Mouse (Mus musculus) lung, adult 10 weeks (tissue): ENCODE measurements around the gene BC035947. TPM values are rescaled to one million over a fixed set of nuclear protein-coding genes. Genes with fewer than 3 reads are reported as not detected.

Experiments
- polyA plus RNA-seq: library from polyadenylated mRNA; stranded (reverse); fragments of 350-450 nt; fragmentation: Illumina TruSeq; extraction: RNeasy Lipid Tissue Mini Kit (QIAGEN cat#74804); gene quantifications from one replicate; pipeline ENCODE4 v1.2.3, GENCODE M21; 2014; ENCODE audit warnings: low read depth, low replicate concordance; ENCODE audit not compliant: insufficient read depth

Gene BC035947
- 0.10 TPM for polyA plus RNA-seq

DNA sequence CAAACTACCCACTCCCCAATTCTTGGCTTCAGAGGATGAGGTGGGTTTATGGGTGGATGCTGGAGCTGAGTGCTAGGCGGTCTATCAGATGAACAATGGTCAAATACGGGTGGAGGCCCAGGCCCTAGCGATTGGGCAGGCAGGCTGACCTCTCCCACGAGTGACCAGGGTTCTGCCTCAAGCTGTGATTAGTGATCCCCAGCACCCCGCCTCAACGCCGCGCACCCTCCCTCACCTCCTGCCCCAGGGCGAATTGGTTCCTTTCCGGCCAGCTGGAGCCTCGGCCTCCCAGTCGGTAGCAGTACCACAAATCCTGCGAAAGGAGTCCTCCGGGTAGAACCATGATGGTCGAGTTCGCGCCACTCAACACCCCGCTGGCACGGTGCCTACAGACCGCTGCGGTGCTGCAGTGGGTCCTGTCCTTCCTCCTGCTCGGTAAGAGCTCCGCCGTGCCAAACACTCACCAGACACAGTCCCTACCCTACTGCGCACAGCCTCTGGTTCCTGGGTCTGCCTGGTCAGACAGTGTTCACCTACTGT is at the start of gene BC035947:
BC035947 (minus strand) TSS at position 538 of the 540 bp plus-strand sequence.

DNA sequence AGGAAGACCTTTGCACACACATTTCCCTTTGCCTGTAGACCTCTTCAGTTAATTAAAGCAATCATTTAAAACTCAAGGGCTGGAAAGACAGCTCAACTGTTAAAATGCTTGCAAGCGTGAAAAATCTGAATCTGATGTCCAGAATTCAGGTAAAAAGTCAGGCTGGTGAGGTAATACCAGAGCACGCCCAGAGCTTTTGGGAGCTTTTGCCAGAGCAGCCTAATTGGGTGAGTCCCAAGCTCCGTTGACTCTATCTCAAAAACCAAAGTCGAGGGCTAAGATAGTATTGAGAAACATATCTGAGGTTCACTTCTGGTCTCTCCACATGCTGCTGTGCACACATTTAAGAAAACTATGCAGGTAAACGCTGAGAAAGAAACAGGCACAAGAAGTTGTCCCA is 1.1 kb downstream of the BC035947 start, which contains the start of gene Mogat1:
Mogat1 (plus strand) TSS at position 130 of the 400 bp plus-strand sequence.

DNA sequence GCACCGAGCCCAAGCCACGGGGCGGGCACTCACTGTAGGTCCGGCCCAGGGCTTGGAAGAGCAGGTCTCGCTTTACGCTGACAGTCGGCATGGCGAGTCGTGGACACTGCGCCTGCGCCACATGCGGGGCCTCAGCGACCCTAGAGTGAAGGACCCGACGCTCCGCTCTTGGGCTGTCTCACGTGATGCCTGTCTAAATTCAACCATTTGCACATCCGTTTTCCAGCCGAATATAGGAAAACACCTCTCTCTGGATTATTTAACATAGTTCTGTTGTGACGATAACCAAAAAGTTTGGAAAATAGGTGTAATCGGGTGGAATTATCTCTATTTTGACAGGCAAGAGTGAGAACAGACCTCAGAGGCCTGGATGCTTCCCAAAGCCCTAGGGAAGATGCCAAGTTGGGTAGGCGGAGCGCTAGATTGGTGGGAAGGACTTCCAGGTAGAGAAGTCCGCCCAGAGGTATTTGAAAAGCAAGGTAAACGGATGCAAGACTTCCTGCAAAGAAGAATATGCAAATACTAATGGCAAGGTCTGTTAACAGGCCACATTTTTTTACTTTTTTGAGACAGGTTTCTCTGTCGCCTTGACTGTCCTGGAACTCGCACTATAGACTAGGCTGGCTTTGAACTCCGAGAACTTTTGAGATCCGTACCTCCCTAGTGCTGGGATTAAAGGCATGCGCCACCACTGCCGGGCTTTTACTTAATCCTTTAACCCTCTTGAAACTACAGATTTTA is 23.0 kb downstream of the BC035947 start, which contains the start of gene Farsb:
Farsb (minus strand) TSS at position 146 of the 741 bp plus-strand sequence.

Other genes starting within 250 kb of the BC035947 start
- 10.6 TPM for gene Sgpp2, start 201.8 kb downstream of the BC035947 start, polyA plus RNA-seq
- 24.1 TPM for gene Farsb, start 23.3 kb downstream of the BC035947 start, polyA plus RNA-seq
- gene Mogat1, start 1.2 kb downstream of the BC035947 start, polyA plus RNA-seq: 1.4 TPM
- gene Acsl3, start 145.7 kb upstream of the BC035947 start, polyA plus RNA-seq: 11.5 TPM
- 0.89 TPM for gene Utp14b, start 145.9 kb upstream of the BC035947 start, polyA plus RNA-seq